Mouse (Mus musculus): ENCODE data around the gene Ucn2. TPM values are rescaled to one million over a fixed set of nuclear protein-coding genes. Genes with fewer than 3 reads are reported as not detected.

Gene Ucn2
- polyA plus RNA-seq, 1 experiment from 2014 or later, result not detected

DNA sequence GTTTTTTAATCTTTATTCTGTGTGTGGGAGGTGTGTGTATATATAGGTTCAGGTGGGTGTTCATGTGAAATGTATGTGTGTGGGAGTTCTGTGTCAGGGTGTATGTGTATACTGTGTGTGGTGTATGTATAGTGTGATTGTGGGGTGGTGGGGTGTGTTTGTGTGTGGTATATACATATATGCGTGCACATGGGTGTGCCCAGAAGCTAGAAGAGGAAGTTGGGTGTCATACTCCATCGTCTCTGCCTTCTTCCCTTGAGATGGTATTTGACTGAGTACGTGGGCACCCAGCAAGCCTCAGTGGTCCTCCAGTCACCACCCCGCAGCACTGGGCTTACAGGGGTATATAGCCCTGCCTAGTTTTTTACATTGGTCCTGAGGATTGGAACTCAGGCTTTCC lies 35.6 kb downstream of the Ucn2 start:
- no peaks in the 10 kb centered on the region for H3K9me3 ChIP-seq
- H3K36me3 ChIP-seq (replicated peaks), result 0 out of 2 replicates have a peak, but pooled peaks cover 4% of the 10 kb centered on the region
- no peak overlapping the region for H3K27ac ChIP-seq
- no peak overlapping the region for H3K4me3 ChIP-seq (replicated peaks)
- 91% methylated on average over 4 of the region's 4 CpGs for WGBS
- no peak overlapping the region for H3K4me2 ChIP-seq
- H3K9ac ChIP-seq, result no peak overlapping the region
- ATAC-seq (ENCODE audit: low FRiP score), result no peak
- H3K27me3 ChIP-seq, result no peaks in the 10 kb centered on the region
- H3K4me1 ChIP-seq, result no peaks in the 10 kb centered on the region

- 92% methylated on average over 17 of the region's 17 CpGs for WGBS
- Histone ChIP-seq H3K4me1 (no peaks in the 10 kb centered on the region), H3K4me2 (no peak overlapping the region), H3K27ac (no peak overlapping the region), H3K36me3 (replicated peaks) (0 out of 2 replicates have a peak, but pooled peaks cover 4% of the 10 kb centered on the region), H3K27me3 (no peaks in the 10 kb centered on the region), H3K9ac (no peak overlapping the region), H3K4me3 (replicated peaks) (no peak overlapping the region), H3K9me3 (no peaks in the 10 kb centered on the region)
- no peak for ATAC-seq (ENCODE audit: low FRiP score)
Observed at GRCm38 (mm10) chr9:109022866-109023685, 37.3 kb downstream of the Ucn2 start.

DNA sequence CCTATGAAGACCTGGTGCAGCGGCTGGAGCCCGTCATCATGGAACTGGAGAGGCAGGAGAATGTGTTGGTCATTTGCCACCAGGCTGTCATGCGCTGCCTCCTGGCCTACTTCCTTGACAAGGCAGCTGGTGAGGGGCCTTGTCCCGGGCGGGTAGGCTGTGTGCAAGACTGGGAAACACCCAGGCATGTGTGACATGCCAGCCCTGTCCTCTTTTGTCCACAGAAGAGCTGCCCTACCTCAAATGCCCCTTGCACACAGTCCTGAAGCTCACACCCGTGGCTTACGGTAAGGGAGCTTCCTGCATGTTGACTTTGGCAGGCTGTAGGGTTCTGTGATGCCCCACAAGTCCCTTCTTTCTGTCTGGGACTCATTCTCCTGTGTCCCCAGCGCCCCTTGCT lies 41.7 kb downstream of the Ucn2 start:
- 84% methylated on average over 8 of the region's 8 CpGs for WGBS
- no peak for ATAC-seq (ENCODE audit: low FRiP score)
- H3K9me3 ChIP-seq, result no peaks in the 10 kb centered on the region
- H3K27ac ChIP-seq, result no peak overlapping the region
- no peaks in the 10 kb centered on the region for H3K27me3 ChIP-seq
- no peak overlapping the region for H3K4me3 ChIP-seq (replicated peaks)
- 0 out of 2 replicates have a peak, but pooled peaks cover 4% of the 10 kb centered on the region for H3K36me3 ChIP-seq (replicated peaks)
- H3K4me1 ChIP-seq, result no peaks in the 10 kb centered on the region
- no peak overlapping the region for H3K4me2 ChIP-seq
- H3K9ac ChIP-seq, result no peak overlapping the region

GRCm38 (mm10) chr9:109028421-109028820 lies 42.6 kb downstream of the Ucn2 start:
- Histone ChIP-seq H3K4me2 (no peak overlapping the region), H3K9me3 (no peaks in the 10 kb centered on the region), H3K27ac (no peak overlapping the region), H3K27me3 (no peaks in the 10 kb centered on the region), H3K4me3 (replicated peaks) (no peak overlapping the region), H3K4me1 (no peaks in the 10 kb centered on the region), H3K36me3 (replicated peaks) (0 out of 2 replicates have a peak, but pooled peaks cover 4% of the 10 kb centered on the region), H3K9ac (no peak overlapping the region)
- WGBS, result 87% methylated on average over 3 of the region's 3 CpGs
- ATAC-seq (ENCODE audit: low FRiP score), result no peak

DNA sequence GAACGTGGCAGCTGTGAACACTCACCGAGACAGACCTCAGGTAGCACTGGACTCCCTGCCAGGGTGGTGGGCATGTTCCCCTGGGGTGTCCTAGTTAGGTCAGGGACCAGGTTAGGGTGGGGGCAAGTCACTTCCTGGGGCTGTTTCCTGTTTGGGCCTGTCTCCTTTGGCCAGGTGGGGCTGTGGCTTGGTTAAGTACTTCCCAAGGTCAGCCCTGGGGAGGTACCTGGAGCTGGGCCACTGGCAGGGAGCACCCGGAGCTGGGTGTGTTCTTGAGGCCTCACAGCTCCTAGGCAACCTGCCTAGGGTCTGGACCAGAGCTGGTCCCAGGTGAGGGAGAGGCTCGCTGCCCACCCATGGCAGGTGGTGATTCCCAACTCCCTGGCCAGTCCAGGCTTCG lies 43.1 kb downstream of the Ucn2 start:
- H3K27me3 ChIP-seq, result no peaks in the 10 kb centered on the region
- no peaks in the 10 kb centered on the region for H3K4me1 ChIP-seq
- no peak overlapping the region for H3K9ac ChIP-seq
- 80% methylated on average over 5 of the region's 5 CpGs for WGBS
- ATAC-seq (ENCODE audit: low FRiP score), result no peak
- no peaks in the 10 kb centered on the region for H3K9me3 ChIP-seq
- 0 out of 2 replicates have a peak, but pooled peaks cover 4% of the 10 kb centered on the region for H3K36me3 ChIP-seq (replicated peaks)
- no peak overlapping the region for H3K4me3 ChIP-seq (replicated peaks)
- no peak overlapping the region for H3K4me2 ChIP-seq
- no peak overlapping the region for H3K27ac ChIP-seq

DNA sequence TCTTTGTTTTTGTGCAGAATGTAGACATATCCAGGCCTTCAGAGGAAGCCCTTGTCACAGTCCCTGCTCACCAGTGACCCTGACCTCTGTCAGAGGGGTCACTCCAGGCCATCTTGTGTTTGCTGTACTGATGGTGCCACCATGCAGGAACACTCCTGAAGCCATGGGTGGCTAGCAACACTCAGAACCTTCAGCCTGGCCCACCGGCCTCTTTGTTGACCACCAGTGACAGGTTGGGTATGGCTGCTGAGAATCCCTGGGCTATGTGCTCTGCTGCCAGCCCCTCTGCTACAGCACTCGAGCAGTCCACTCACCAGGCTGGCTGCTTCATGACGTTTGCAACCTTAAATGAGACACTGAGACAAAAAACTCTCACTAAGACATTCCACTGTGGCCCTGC lies 44.5 kb downstream of the Ucn2 start:
- Histone ChIP-seq H3K4me1 (no peaks in the 10 kb centered on the region), H3K36me3 (replicated peaks) (no peaks in the 10 kb centered on the region), H3K9me3 (no peaks in the 10 kb centered on the region), H3K27ac (no peak overlapping the region), H3K4me2 (no peak overlapping the region), H3K27me3 (no peaks in the 10 kb centered on the region), H3K9ac (no peak overlapping the region), H3K4me3 (replicated peaks) (no peak overlapping the region)
- no peak for ATAC-seq (ENCODE audit: low FRiP score)
- WGBS, result 76% methylated on average over 3 of the region's 3 CpGs

DNA sequence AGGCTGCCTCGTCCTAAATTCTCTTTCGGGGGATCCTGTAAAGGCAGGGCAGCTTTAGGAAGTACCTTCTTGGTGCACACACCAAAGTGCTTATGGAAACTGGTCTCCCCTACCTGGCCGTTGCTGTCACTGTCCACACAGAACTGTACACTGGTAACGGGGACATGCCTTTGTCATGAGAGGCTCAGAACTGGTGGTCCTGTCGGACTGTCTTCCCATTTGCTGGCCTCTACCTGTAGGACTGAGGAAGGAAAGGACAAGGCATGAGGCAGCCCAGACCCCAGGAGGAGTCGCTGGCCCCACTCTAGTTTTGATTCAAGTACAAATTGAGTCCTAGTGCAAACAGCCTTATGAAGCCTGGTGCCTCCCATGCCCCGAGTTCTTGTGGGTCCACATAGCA lies 45.2 kb downstream of the Ucn2 start:
- Histone ChIP-seq H3K36me3 (replicated peaks) (no peaks in the 10 kb centered on the region), H3K4me3 (replicated peaks) (no peak overlapping the region), H3K9ac (no peak overlapping the region), H3K4me1 (no peaks in the 10 kb centered on the region), H3K4me2 (no peak overlapping the region), H3K27ac (no peak overlapping the region), H3K9me3 (no peaks in the 10 kb centered on the region), H3K27me3 (no peaks in the 10 kb centered on the region)
- no peak for ATAC-seq (ENCODE audit: low FRiP score)
- WGBS, result 94% methylated on average over 7 of the region's 7 CpGs

DNA sequence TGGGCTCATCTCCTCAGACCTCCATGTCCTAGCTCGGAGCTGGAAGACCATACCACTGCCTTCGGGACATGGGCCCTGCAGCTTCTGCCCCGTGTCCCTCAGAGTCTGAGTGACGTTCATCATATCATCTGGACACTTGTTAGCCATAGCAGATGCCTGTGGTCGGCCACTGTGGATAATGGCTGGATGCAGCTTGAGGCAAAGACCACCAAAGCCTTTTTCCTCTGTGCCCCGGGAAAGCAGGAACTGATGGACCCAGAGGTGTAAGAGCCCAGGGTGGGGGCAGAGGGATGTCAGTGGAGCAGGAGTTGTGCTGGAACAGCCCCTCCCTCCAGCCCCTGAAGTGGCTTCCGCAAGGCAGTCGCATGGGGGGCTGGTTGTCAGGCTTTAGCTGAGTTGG lies 45.9 kb downstream of the Ucn2 start:
- no peaks in the 10 kb centered on the region for H3K9me3 ChIP-seq
- H3K4me3 ChIP-seq (replicated peaks), result no peak overlapping the region
- H3K27ac ChIP-seq, result no peak overlapping the region
- ATAC-seq (ENCODE audit: low FRiP score), result no peak
- H3K9ac ChIP-seq, result no peak overlapping the region
- no peaks in the 10 kb centered on the region for H3K36me3 ChIP-seq (replicated peaks)
- H3K4me2 ChIP-seq, result no peak overlapping the region
- 86% methylated on average over 8 of the region's 8 CpGs for WGBS
- H3K4me1 ChIP-seq, result no peaks in the 10 kb centered on the region
- no peaks in the 10 kb centered on the region for H3K27me3 ChIP-seq

- WGBS, result 87% methylated on average over 6 of the region's 6 CpGs
- H3K36me3 ChIP-seq (replicated peaks), result no peaks in the 10 kb centered on the region
- no peak overlapping the region for H3K9ac ChIP-seq
- H3K27ac ChIP-seq, result no peak overlapping the region
- no peaks in the 10 kb centered on the region for H3K4me1 ChIP-seq
- H3K9me3 ChIP-seq, result no peaks in the 10 kb centered on the region
- no peak overlapping the region for H3K4me2 ChIP-seq
- ATAC-seq (ENCODE audit: low FRiP score), result no peak
- no peaks in the 10 kb centered on the region for H3K27me3 ChIP-seq
- no peak overlapping the region for H3K4me3 ChIP-seq (replicated peaks)
Observed at GRCm38 (mm10) chr9:109032435-109032834, 46.6 kb downstream of the Ucn2 start.

MicroRNAs encoded within 50 kb of the gene (microRNA counts, 519-probe panel; counts per million panel counts)
- microRNA mmu-miR-711, result not detected

Small RNA genes within 50 kb of the gene (microRNA-seq; reads per million reads assigned to microRNA genes)
- not detected for gene Mir711

Other genes with a start within 250 kb of the Ucn2 start
- 124 and 140 TPM in 2 replicates for gene Ip6k2, start 202.2 kb upstream of the Ucn2 start, polyA plus RNA-seq (2016; fragmentation: Nextera tagmentation; extraction: Ambion mirVana)
- gene Nckipsd, start 177.6 kb upstream of the Ucn2 start, polyA plus RNA-seq (2016; fragmentation: Nextera tagmentation; extraction: Ambion mirVana), result 14.3 and 17.3 TPM in 2 replicates
- 13.0 and 14.2 TPM in 2 replicates for gene Celsr3, start 159.7 kb upstream of the Ucn2 start, polyA plus RNA-seq (2016; fragmentation: Nextera tagmentation; extraction: Ambion mirVana)
- 12.4 and 13.1 TPM in 2 replicates for gene Slc26a6, start 132.7 kb upstream of the Ucn2 start, polyA plus RNA-seq (2016; fragmentation: Nextera tagmentation; extraction: Ambion mirVana)
- gene Tmem89, start 71.4 kb upstream of the Ucn2 start, polyA plus RNA-seq (2016; fragmentation: Nextera tagmentation; extraction: Ambion mirVana), result not detected in 2 replicates
- gene Uqcrc1, start 49.4 kb upstream of the Ucn2 start, polyA plus RNA-seq (2016; fragmentation: Nextera tagmentation; extraction: Ambion mirVana), result 353 and 359 TPM in 2 replicates
- 2.2 and 3.2 TPM in 2 replicates for gene Col7a1, start 32.4 kb upstream of the Ucn2 start, polyA plus RNA-seq (2016; fragmentation: Nextera tagmentation; extraction: Ambion mirVana)
- 16.5 and 18.4 TPM in 2 replicates for gene Pfkfb4, start 5.8 kb downstream of the Ucn2 start, polyA plus RNA-seq (2016; fragmentation: Nextera tagmentation; extraction: Ambion mirVana)
- gene Shisa5, start 52.6 kb downstream of the Ucn2 start, polyA plus RNA-seq (2016; fragmentation: Nextera tagmentation; extraction: Ambion mirVana), result 35.6 and 37.3 TPM in 2 replicates
- 8.4 and 8.9 TPM in 2 replicates for gene Trex1, start 73.7 kb downstream of the Ucn2 start, polyA plus RNA-seq (2016; fragmentation: Nextera tagmentation; extraction: Ambion mirVana)
- gene Atrip, start 88.1 kb downstream of the Ucn2 start, polyA plus RNA-seq (2016; fragmentation: Nextera tagmentation; extraction: Ambion mirVana), result 32.4 and 32.5 TPM in 2 replicates
- gene Ccdc51, start 96.5 kb downstream of the Ucn2 start, polyA plus RNA-seq (2016; fragmentation: Nextera tagmentation; extraction: Ambion mirVana), result 13.9 and 14.9 TPM in 2 replicates
- gene Tma7, start 96.6 kb downstream of the Ucn2 start, polyA plus RNA-seq (2016; fragmentation: Nextera tagmentation; extraction: Ambion mirVana), result 734 and 744 TPM in 2 replicates
- 39.9 and 44.4 TPM in 2 replicates for gene Plxnb1, start 109.4 kb downstream of the Ucn2 start, polyA plus RNA-seq (2016; fragmentation: Nextera tagmentation; extraction: Ambion mirVana)
- not detected in 2 replicates for gene Fbxw21, start 176.0 kb downstream of the Ucn2 start, polyA plus RNA-seq (2016; fragmentation: Nextera tagmentation; extraction: Ambion mirVana)
- gene Fbxw13, start 210.0 kb downstream of the Ucn2 start, polyA plus RNA-seq (2016; fragmentation: Nextera tagmentation; extraction: Ambion mirVana), result not detected in 2 replicates
- gene Fbxw20, start 248.7 kb downstream of the Ucn2 start, polyA plus RNA-seq (2016; fragmentation: Nextera tagmentation; extraction: Ambion mirVana), result not detected in 2 replicates

Data from forebrain, embryonic 12.5 days (tissue).